Mouse (Mus musculus): ENCODE measurements around the gene Fos. TPM values are rescaled to one million over a fixed set of nuclear protein-coding genes. Genes with fewer than 3 reads are reported as not detected.

The Fos gene
- total and polyA plus RNA-seq, 3 experiments = 4.0 to 18.3 (median 10.2) TPM

DNA sequence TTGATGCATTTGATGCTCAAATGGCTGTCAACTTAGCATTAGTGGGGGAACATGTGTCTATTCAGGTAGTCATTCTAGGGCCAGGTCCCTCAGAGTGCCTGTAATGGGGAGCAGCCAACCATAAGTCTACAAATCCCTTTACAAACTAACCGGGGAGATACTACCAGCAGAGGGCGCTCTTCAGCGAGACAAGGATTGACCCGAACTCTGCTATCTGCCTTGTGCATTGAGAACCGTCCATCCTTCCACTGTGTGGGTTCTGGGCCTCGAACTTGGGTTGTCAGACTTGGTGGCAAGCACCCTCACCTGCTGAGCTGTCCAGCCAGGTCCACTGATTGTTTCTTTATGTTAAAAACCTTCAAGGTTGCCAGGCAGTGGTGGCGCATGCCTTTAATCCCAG lies 23.1 kb downstream of the Fos start:
- Histone ChIP-seq H3K36me3 (replicated peaks) (no peaks in the 10 kb centered on the region), H3K4me1 (ENCODE audit: insufficient read depth, low read depth, low read length) (peaks cover 13% of the 10 kb centered on the region), H3K27me3 (ENCODE audit: insufficient read depth, low read length) (peaks cover 28% of the 10 kb centered on the region), H3K9me3 (replicated peaks) (peaks cover 5% of the 10 kb centered on the region), H3K4me3 (ENCODE audit: low read depth, low read length) (no peak overlapping the region)
- no peak; the same call in 1 of the 2 replicates for ATAC-seq (ENCODE audit: extremely low read depth, insufficient number of reproducible peaks, low FRiP score, poor library complexity, severe bottlenecking)
- TF ChIP-seq CTCF (IDR thresholded peaks at IDR 0.05; ENCODE audit: low read depth, low read length) = peak; percentile 94
- no peak for TF ChIP-seq GATA1 (IDR thresholded peaks at IDR 0.05; ENCODE audit: borderline replicate concordance, low read length)
- DNase-seq (ENCODE audit: low spot score) = peak; percentile 79

GRCm38 (mm10) chr12:85497310-85498135 lies 23.8 kb downstream of the Fos start:
- peaks cover 10% of the 10 kb centered on the region for H3K4me1 ChIP-seq (ENCODE audit: insufficient read depth, low read depth, low read length)
- TF ChIP-seq GATA2 (IDR thresholded peaks at IDR 0.05; ENCODE audit: borderline replicate concordance, low read depth, low read length) = no peak
- no peak for TF ChIP-seq POLR2AphosphoS5 (IDR thresholded peaks at IDR 0.05; ENCODE audit: insufficient replicate concordance, low read depth, low read length)
- no peak for TF ChIP-seq GATA1 (IDR thresholded peaks at IDR 0.05; ENCODE audit: borderline replicate concordance, low read length)
- TF ChIP-seq TAL1 (conservative IDR thresholded peaks at IDR 0.05; ENCODE audit: low read depth, low read length) = no peak
- no peak for TF ChIP-seq CTCF (IDR thresholded peaks at IDR 0.05; ENCODE audit: low read depth, low read length)
- no peaks in the 10 kb centered on the region for H3K36me3 ChIP-seq (replicated peaks)
- peaks cover 30% of the 10 kb centered on the region for H3K27me3 ChIP-seq (ENCODE audit: insufficient read depth, low read length)
- DNase-seq (ENCODE audit: low spot score) (no peak), ATAC-seq (ENCODE audit: extremely low read depth, insufficient number of reproducible peaks, low FRiP score, poor library complexity, severe bottlenecking) (no peak)
- H3K4me3 ChIP-seq (ENCODE audit: low read depth, low read length) = no peak overlapping the region
- H3K9me3 ChIP-seq (replicated peaks) = peaks cover 12% of the 10 kb centered on the region

GRCm38 (mm10) chr12:85499001-85499400 lies 25.3 kb downstream of the Fos start:
- DNase-seq (ENCODE audit: low spot score) (no peak), ATAC-seq (ENCODE audit: extremely low read depth, insufficient number of reproducible peaks, low FRiP score, poor library complexity, severe bottlenecking) (no peak)
- H3K4me1 ChIP-seq (ENCODE audit: insufficient read depth, low read depth, low read length) = peaks cover 10% of the 10 kb centered on the region
- no peaks in the 10 kb centered on the region for H3K36me3 ChIP-seq (replicated peaks)
- TF ChIP-seq POLR2AphosphoS5 (IDR thresholded peaks at IDR 0.05; ENCODE audit: insufficient replicate concordance, low read depth, low read length) (no peak), CTCF (IDR thresholded peaks at IDR 0.05; ENCODE audit: low read depth, low read length) (no peak), TAL1 (conservative IDR thresholded peaks at IDR 0.05; ENCODE audit: low read depth, low read length) (no peak), GATA2 (IDR thresholded peaks at IDR 0.05; ENCODE audit: borderline replicate concordance, low read depth, low read length) (no peak), GATA1 (IDR thresholded peaks at IDR 0.05; ENCODE audit: borderline replicate concordance, low read length) (no peak)
- no peak overlapping the region for H3K4me3 ChIP-seq (ENCODE audit: low read depth, low read length)
- peaks cover 23% of the 10 kb centered on the region for H3K27me3 ChIP-seq (ENCODE audit: insufficient read depth, low read length)
- peaks cover 12% of the 10 kb centered on the region for H3K9me3 ChIP-seq (replicated peaks)

DNA sequence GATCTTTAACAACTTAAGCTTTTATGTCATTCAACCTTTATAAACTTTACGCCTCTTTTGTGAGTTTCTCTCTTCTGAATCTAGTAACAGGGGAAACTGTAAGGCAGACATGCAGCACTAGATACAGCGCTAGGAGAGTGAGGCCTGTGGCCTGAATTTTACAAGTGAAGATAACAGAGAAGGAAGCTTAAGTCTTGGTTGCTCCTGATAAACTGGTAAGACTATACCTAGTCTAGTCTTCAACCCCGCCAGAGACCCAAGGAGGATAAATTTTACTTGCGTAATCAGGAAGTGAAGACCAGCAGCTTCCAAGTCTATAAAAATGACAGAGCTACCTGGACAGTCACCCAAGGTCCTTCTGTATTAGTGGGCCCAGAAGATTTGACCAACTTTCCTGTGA lies 29.0 kb downstream of the Fos start:
- no peak for DNase-seq (ENCODE audit: low spot score)
- Histone ChIP-seq H3K36me3 (replicated peaks) (no peaks in the 10 kb centered on the region), H3K4me1 (ENCODE audit: insufficient read depth, low read depth, low read length) (no peaks in the 10 kb centered on the region), H3K4me3 (ENCODE audit: low read depth, low read length) (no peak overlapping the region), H3K27me3 (ENCODE audit: insufficient read depth, low read length) (peaks cover 20% of the 10 kb centered on the region), H3K9me3 (replicated peaks) (peaks cover 18% of the 10 kb centered on the region)
- TF ChIP-seq GATA1 (IDR thresholded peaks at IDR 0.05; ENCODE audit: borderline replicate concordance, low read length) (no peak), POLR2AphosphoS5 (IDR thresholded peaks at IDR 0.05; ENCODE audit: insufficient replicate concordance, low read depth, low read length) (no peak)
- no peak for ATAC-seq (ENCODE audit: extremely low read depth, insufficient number of reproducible peaks, low FRiP score, poor library complexity, severe bottlenecking)

- H3K4me1 ChIP-seq (ENCODE audit: insufficient read depth, low read depth, low read length) = peaks cover 4% of the 10 kb centered on the region
- peaks cover 6% of the 10 kb centered on the region for H3K9me3 ChIP-seq (replicated peaks)
- DNase-seq (ENCODE audit: low spot score) (no peak), ATAC-seq (ENCODE audit: extremely low read depth, insufficient number of reproducible peaks, low FRiP score, poor library complexity, severe bottlenecking) (no peak)
- no peak for TF ChIP-seq CTCF (IDR thresholded peaks at IDR 0.05; ENCODE audit: low read depth, low read length)
- TF ChIP-seq GATA1 (IDR thresholded peaks at IDR 0.05; ENCODE audit: borderline replicate concordance, low read length) = no peak
- TF ChIP-seq TAL1 (conservative IDR thresholded peaks at IDR 0.05; ENCODE audit: low read depth, low read length) = no peak
- TF ChIP-seq POLR2AphosphoS5 (IDR thresholded peaks at IDR 0.05; ENCODE audit: insufficient replicate concordance, low read depth, low read length) = no peak
- no peak for TF ChIP-seq GATA2 (IDR thresholded peaks at IDR 0.05; ENCODE audit: borderline replicate concordance, low read depth, low read length)
- no peak overlapping the region for H3K4me3 ChIP-seq (ENCODE audit: low read depth, low read length)
- H3K27me3 ChIP-seq (ENCODE audit: insufficient read depth, low read length) = peaks cover 25% of the 10 kb centered on the region
- H3K36me3 ChIP-seq (replicated peaks) = no peaks in the 10 kb centered on the region
Measured at GRCm38 (mm10) chr12:85508235-85508634, 34.5 kb downstream of the Fos start.

- H3K36me3 ChIP-seq (replicated peaks) = no peaks in the 10 kb centered on the region
- peaks cover 35% of the 10 kb centered on the region for H3K27me3 ChIP-seq (ENCODE audit: insufficient read depth, low read length)
- no peak overlapping the region for H3K4me3 ChIP-seq (ENCODE audit: low read depth, low read length)
- peaks cover under 1% of the 10 kb centered on the region for H3K9me3 ChIP-seq (replicated peaks)
- ATAC-seq (ENCODE audit: extremely low read depth, insufficient number of reproducible peaks, low FRiP score, poor library complexity, severe bottlenecking) = no peak
- DNase-seq (ENCODE audit: low spot score) = no peak
- peaks cover 4% of the 10 kb centered on the region for H3K4me1 ChIP-seq (ENCODE audit: insufficient read depth, low read depth, low read length)
- TF ChIP-seq TAL1 (conservative IDR thresholded peaks at IDR 0.05; ENCODE audit: low read depth, low read length) (no peak), POLR2AphosphoS5 (IDR thresholded peaks at IDR 0.05; ENCODE audit: insufficient replicate concordance, low read depth, low read length) (no peak), GATA1 (IDR thresholded peaks at IDR 0.05; ENCODE audit: borderline replicate concordance, low read length) (no peak), GATA2 (IDR thresholded peaks at IDR 0.05; ENCODE audit: borderline replicate concordance, low read depth, low read length) (no peak), CTCF (IDR thresholded peaks at IDR 0.05; ENCODE audit: low read depth, low read length) (no peak)
Measured at GRCm38 (mm10) chr12:85510013-85510412, 36.3 kb downstream of the Fos start.
